Mouse (Mus musculus) cerebellum, adult 11-12 months (tissue): ENCODE results near the gene Tgfbr3.

Source experiments
- DNase-seq: peaks from one replicate; pipeline ENCODE4 v3.0.0; 2022

The Tgfbr3 gene

DNA sequence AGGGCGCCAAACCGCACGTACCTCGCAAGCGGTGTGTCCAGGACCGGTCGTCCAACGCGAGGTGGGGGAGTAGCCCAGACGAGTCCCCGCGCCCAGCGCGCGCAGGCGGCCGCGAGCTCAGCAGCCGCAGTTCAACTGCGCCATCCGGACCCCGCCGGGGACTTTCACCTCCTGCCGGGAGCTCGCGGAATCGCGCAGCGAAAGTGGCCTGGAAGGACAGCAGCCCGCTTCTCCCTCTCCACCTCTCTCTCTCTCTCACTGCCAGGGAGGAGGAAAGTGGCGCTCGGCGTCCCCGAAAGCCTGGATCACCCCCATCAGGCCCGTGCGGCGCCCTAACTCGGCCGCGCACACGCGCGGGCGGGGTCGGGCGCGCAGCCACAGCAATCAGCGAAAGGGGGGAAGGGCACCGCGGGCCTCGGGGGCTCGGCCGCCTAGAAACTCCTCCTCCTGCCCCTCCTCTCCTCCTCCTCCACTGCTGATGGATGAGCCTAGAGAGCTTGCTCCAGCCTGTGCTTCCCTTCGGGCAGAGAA lies at the start of gene Tgfbr3:
Tgfbr3 (minus strand) TSS at position 396 of the 531 bp plus-strand sequence.
- DNase-seq: peak; percentile 89

DNA sequence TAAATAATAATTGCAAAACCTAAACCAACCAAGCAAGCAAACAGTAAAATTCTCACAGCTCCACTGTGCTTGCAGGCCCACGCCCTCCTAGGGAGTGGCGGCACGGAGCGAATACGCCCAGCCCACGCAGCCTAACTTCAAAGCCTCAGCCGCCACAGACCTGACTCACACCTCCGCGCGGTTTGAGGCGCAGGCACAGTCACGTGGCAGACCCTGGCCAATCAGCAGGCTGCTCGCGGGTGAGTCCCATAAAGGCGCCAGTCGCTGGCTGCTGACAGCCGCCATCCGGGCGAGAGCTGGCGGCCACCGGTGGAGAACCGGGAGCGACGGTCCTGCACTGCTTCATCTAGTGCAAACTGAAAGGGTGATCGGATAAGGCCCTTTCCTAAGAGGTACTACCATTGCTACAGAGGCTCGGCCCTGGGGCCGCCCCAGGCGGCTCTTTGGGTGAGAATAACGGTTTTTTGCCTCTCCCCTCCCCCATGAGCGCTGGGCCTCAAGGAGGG lies 41.5 kb upstream of the Tgfbr3 start, which contains the start of gene Brdt:
Brdt (plus strand) TSS at position 244 of the 506 bp plus-strand sequence.
- no peak for DNase-seq

DNA sequence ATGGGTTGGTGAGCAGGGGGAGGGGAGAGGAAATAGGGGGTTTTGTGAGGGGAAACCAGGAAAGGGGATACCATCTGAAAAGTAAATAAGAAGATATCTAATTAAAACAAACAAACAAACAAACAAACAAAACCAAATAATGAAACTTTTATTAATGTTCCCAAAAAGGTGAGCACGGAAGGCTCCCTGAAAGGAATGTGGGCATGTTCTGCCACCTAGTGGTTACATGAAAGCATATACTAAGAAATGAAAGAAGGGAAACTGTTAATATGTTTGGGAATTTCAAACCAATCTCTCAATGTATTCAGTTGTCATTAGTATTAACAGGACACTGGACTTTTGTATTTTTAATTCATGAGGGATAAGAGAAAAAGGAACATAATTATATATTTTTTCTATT lies 31.3 kb upstream of the Tgfbr3 start:
- no peak for DNase-seq

DNA sequence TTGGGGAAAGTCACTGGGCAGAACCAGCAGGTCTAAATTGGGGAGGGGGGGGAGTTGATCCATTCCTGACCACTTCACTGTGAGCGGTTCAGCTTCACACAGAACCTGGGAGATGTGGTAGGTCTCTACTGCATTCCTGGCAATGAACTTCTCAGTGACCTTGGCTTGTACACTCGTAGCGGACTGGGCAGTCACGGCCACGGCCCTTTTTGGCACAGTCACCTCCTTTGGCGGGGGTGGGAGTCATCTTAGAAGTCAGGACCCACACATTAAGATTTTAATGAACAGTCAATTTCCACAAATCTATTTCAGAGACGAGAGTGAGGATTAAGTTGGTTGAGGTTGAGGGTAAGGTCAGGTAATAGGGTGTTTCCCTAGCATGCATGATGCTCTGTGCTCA lies 27.7 kb upstream of the Tgfbr3 start:
- DNase-seq: no peak

DNA sequence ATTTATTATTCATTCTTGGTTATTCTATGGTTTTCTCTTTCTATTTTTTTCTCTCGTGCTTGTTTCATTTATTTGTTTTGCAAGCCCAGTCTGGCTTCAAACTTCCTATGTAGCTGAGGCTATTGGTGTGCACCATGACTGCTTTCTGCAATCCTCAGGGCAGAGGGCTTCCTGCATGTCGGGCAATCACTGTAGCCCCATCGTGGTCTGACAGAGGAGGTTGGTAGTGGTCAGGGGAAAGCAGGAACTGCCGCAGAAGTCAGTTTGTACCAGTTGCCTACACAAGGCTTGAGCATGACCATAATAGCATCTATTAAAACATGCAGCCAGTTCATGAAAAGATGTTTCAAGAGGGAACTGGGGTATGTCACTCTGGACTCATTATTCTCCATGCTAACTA lies 18.0 kb upstream of the Tgfbr3 start:
- DNase-seq: no peak

DNA sequence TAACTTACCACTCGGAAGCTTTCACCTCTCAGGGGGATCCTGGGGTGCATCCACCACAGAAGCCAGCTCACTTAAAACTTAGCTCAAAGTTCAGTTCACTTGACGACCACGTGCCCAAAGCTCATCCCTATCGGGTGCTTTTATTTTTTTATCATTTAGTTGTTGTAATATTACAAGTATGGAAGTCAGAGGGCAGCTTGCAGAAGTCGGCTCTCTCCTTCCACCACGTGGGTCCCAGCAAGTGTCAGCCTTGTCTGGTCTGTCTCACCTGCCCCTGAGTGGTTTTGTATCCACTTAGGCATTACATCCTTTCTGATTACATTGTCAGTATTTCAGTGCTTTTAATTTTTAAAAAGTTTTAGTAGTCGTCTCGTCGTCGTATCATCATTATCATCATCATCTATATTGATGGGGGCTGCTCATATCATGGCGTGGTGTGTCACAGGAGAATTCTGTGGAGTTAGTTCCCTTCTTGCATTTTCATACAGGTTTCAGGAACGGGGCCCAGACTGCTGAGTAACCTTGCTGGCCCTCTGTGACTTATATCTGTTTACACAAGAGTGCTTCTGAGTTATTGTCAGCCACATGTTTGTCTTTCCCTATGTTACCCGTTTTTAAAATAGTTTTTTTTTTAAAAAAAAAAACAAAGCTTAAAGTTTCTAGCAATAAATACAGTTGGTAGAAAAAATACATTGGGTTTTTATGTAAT lies 14.8 kb upstream of the Tgfbr3 start:
- DNase-seq: no peak

DNA sequence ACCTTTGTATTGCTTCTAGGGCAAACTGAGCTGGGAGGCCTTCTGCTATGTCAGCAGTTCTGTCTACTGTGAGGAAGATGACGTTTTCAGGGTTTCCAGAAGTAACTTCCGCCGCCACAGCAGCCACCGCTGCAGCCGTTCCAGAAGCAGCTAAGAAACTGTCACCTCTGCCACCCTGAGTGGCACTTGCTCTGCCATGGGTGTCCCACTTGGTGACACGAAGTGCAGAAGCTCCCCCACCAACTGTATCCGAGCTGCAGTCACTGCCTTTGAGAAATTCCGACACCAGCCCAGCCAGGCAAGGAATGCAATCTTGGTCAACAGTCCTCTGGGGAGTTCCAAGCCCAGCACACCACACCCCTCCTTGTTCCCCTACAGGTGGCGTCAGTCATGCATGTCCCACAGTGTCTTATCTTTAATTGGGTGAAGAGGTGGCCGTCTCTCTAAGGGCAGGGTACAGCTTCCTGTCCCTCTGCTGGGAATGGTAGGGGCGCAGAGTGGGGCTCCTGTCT lies 14.0 kb upstream of the Tgfbr3 start:
- no peak for DNase-seq

DNA sequence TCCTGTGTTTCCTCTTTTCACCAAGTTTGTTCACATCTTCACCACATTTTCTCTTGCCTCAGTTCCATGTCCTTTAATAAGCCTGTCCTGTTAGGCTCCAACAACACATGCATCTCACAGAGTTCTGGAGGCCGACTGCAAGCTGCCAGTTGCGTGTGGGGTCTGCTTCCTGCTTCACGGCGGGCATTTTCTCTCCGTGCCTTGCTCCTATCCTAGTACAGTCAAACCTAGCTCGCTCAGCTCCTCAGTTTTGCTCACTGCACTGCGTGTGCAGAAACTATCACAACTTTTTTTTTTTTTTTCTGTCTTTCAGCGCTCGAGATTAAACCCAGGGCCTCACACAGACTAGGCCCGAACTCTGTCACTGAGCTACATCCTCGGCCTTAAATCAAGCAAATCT lies 9.4 kb upstream of the Tgfbr3 start:
- no peak for DNase-seq

DNA sequence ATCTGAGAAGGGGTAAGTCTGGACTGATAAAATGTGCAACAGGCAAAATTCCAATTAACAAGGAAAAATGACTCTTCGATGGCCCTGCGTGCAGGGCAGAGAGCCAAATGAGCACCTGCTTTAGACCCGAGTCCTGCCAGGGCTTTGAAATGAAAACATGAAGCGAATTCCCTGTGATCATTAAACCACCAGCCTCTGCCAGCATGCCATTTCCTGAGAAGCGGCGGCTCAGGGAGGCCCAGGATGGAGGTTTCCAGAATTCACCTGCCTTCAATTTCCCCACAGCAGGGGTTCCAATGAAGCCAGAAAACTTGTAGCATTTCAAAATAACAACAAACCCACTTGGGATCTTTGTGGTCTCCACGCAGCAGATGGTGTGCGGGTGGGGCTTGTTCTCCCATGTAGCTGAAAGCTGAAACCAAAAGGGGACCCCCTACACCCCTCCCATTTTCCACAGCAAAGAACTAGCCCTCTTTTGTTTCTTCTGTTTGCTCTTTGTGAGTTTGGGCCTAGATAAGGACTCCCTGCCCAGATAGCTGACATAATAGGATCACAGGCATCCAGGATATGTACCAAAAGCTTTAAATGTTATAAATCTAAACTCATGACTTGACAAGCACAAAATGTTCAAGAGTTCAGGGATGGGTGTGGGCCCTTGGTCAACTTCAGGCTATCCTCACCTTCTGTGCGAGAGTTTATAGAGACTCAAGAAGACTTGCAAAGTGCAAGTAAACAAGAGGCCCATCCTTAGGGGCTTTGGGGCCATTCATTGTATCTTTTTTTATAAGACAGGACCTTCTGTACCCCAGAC lies 7.3 kb upstream of the Tgfbr3 start:
- DNase-seq: peak; percentile 83

DNA sequence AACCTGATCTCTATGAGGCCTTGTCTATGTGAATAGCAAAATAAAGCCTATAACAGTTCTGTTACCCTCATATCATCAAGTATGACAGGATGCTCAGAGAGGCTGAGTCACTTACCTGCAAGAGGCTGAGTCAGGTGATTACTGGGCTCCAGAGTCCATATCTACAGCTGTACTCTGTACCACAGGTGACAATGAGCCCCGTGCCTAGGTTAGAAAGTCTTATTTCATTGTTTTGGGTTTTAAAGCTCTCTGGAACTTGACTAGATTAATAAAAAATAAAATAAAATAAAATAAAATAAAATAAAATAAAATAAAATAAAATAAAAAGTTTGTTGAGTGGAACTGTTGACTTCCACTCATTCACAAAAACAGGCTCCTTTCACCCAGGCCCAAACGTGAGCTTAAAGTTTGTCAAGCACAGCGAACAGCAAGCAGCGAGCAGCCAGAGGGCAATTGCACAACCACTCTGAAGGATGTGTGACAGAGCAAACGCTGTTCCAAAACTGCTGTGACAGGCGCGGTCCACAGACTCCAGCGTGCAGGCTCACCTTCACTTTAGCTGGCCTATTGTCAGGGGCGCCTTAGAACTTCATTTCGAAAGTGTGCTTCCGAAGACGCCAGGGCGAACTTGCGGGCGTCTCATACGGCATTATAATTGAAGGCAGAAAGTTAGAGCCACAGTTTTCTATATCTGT lies 6.5 kb upstream of the Tgfbr3 start:
- no peak for DNase-seq

DNA sequence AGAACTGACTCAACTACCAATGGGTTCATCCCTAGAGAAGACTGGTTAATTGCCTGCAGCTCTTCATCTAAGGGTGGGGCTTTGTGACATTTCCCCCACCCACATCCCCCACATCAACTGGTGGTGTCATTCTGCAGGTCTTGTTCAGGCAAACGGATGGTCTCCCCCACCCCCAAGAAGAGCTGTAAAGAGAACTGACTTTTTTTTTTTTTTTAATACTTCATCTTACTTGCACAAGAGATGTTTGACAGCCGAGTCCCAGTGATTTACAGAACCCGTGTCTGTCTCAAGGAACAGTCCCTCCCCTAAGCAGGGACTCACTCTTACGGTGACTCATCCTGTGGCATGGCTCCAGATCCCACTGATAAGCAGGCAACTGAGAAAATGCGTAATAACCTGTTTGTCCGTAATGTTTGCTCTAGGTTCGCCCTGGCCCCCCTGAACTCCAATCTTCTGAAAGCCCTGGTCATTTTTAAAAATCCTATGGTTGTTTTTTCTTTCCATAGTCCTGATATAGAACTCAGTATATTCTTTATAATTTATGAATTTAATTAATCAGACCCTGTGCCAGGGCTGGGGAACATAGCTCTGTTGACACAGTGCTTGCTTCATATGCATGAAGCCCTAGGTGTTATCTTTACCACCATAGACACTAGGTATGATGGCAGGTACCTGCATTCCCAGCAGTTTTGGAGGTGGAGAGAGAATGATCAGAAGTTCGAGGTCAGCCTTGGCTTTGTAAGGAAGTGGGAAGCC lies 5.8 kb upstream of the Tgfbr3 start:
- DNase-seq: no peak

DNA sequence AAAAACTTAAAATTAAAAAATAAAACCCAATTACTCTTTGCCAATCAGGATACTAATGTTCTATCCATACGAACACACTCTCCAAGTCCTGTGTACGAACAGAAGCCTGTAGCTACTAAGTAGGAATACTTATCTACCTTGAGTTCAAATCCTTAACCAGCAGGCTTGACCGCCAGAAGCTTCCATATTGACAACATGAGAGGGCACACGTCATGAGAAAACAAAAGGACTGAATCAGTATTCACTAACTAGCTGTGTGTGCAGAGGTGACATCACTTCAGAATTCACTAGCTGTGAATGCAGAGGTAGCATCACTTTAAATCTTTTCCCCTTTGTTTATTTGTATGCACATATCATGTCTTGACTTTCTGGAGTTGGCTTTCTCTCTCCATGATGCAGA lies 4.6 kb upstream of the Tgfbr3 start:
- DNase-seq: no peak

DNA sequence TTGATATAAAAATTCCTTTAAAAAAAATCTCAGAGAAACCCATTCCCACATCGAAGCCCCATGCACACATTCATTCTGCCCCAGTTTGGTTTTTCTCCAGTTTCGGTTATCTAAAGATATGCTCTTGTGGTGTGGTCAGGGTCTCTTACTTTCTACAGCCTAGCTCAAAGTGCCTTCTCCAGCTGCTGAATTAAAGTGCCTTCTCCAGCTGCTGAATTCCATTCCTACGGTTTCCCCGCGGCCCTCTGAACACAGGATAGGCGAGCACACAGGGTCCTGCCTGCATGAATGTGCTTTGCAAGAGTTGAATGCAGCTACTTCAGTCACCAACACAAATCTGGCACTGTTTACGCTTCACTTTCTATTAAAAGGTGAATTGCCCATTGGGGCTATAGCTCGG lies 557 bp upstream of the Tgfbr3 start:
- DNase-seq: no peak

DNA sequence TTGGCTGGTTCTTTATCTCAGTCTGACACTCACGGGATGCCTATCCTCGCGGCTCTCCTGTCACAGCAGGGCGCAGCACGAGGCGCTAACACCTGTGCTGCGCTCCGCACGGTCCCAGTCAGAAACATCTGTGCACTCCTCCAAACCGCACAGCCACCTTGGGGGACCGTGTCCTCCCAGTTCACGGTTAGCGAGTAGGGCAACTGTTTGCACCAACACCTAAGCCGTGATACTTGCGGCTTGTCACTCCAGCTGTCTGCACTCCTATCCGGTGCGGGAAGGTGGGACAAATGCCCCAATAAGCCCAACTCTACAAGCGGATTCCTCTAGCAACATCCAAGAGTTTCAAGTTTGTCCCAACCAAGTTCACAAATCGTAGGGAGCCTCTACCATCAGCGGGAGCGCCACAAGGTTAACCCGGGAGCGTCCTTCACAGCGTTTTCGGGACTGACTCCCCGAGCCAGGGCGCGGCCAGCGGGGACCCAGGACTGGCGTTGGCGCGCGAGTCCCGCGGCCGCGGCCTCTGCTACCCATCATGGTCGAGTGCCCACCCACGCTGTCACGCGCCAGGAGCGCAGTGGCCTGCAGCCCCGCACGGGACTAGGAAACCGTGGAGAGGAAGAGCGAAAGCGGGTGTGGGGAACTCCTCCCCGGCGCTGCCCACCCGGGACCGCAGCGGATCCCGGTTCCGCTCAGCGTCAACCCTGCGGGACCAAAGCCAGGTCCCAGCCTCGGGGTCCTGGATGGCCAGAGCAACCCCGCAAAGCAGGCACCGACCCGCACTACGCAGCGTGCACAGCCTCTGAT lies 799 bp downstream of the Tgfbr3 start:
- no peak for DNase-seq

DNA sequence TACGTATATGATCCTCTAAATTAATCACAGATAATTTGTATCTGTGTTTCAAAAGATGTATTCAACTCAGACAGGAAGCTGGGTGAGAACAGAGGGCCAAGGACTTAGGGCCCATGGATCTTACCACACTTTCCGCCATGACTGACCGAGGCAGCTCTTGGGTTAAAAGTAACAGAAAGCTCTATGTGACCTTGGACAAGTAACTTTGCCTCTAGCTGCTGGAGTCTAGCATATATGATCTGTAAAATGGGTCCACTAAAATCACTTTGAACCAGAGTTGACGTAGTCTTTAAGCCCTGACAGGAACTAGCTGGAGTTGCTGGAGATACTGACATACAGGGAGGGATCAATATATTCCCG lies 1.5 kb downstream of the Tgfbr3 start:
- DNase-seq: no peak

DNA sequence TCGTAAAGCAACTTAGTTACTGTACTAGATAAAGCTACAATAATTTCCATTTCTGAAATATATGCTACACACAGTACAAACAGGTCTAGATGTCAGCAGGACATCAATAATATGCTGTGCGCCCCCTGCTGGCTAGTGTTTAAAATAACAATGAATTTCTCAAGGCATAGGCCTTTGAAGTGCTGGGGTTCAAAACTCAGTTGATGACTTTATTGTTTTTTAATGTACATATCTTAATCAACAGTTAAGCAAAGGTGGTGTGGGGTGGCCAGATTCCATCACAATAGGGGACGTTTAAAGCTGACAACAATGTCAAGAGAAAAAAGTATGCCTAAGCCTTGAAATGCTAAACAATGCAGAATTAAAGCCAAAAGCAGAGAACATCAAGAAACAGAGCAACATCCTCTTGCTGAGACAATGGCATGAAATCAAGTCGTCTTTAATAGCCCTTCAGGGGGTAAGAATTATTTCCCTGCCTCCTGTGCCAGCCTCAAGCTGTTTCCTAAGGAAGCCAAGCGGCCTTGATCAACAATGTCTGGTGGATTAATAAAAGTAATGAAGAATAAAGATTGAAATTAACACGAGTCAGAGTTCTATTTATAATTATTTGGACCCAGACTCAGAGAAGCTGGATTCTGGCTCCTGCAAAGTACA lies 2.0 kb downstream of the Tgfbr3 start:
- DNase-seq: no peak

DNA sequence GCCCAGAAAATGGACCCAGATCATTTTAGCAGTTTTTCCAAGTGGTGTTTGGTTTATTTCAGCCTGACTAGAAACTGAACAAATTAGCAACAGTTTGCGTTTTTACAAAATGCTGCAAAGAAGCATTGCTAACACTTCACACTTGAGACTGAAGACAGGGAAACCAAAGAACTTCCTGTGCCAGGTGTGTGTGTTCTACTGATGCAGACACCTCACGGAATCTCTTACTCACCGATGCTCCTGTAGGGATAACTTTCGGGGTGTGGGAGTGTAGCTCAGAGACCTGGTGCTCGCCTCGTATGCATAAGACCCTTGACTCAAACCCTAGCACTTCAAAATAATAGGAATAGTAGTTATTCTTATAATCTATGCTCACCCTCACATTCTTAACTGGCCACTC lies 3.9 kb downstream of the Tgfbr3 start:
- no peak for DNase-seq

DNA sequence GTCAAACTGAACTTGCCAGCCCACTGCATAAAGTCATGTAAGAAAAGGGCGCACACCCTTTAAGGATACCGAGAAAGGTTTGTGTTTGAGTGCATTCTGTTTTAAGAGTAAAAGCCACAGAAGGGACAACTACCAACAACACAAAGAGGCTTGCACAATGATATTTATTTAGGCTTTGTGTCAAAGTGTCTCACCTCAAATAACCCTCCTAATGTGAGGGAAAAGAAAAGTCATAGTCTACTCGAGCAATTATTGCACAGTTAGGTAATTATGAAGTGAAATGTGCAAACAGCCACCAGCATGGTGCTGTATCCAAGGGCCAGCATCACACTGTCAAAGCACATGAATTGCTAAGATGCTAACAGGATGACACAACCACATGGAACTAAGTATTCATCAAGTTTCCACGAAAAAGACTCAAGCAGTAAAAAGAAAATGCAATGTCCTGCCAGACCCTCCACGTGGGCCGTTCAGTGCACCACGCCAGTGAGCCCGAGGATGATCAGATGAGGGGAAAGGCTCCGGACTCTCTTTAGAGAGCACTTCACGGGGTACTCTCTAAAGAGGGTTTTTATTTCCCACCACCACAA lies 5.4 kb downstream of the Tgfbr3 start:
- no peak for DNase-seq

DNA sequence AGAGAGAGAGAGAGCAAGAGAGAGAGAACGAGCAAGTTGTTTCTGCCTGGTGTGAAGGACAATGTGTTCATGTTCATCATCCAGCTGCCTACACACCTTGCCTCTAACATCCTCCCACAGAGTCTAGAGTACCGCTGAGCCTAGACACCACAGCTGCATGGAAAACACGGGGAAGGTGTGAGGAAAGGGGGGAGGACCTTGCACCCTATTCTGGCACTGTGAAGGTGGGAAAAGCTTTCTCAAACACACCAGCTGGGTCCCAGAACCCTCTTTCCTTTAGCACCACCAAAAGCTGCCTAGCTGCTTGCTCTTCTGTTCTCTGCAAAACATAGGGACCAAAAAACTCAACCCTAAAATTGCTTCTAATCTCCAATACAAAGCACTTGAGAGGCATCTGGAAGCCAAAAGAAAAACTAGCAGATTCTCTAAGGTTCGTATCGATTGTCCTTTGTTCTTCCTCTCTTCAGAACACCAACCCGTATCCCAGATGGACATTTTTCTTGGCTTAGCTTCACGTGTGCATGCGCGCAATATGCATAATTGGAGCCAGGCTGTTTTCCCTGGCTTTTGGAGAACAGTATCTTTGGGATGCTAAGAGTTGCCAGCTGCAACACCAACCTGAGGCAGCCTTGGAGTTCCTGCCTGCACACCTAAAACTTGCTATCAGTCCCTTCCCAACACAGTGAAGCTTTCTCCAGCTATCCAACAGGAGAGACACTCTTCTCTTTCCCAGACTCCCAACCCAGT lies 6.7 kb downstream of the Tgfbr3 start:
- DNase-seq: no peak

DNA sequence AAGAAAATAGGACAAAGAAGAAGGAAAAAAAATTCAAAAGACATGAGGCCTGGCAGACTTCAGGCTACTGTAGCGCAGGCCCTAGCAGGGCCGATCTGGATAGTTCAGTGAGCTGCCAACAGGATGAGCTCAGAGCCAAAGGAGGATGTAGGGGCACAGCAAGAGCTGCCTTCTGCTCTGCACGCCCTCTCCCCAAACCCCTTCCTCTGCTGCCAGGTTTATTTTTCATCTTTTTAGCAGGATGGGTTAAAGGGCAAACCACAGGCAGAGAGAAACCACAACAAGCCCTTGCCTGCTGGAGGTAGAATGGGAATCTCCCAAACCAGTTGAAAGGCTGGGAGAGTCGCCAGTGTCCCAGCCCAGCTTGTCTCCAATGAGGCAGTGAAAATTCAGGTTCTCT lies 10.2 kb downstream of the Tgfbr3 start:
- peak; percentile 92 for DNase-seq
